Mouse (Mus musculus): ENCODE results near the gene Abhd2.

Abhd2 gene

DNA sequence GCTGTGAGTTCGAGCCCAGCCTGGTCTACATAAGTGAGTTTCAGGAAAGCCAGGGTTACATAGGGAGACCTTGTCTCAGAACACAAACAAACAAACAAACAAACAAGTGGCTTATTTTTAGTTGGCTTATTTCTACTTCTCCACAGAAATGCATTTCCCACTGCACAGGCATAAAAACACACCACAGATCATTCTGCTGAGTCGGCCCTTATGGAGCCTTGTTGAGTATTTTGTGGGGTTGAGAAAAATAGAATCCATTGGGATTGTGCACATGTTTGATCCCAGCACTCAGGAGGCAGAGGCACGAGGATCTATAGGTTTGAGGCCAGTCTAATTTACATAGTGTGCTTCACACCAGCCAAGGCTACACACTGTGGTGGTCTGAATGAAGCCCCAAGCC, 127.3 kb downstream of the Abhd2 start:
- Histone ChIP-seq H3K27me3 (ENCODE audit: control insufficient read depth, insufficient read depth, low read length, poor library complexity, severe bottlenecking) (no peaks in the 10 kb centered on the region), H3K36me3 (ENCODE audit: control insufficient read depth, insufficient read depth, low read length, poor library complexity, severe bottlenecking) (no peaks in the 10 kb centered on the region)
- no peak for DNase-seq (ENCODE audit: low read depth, low spot score)

DNA sequence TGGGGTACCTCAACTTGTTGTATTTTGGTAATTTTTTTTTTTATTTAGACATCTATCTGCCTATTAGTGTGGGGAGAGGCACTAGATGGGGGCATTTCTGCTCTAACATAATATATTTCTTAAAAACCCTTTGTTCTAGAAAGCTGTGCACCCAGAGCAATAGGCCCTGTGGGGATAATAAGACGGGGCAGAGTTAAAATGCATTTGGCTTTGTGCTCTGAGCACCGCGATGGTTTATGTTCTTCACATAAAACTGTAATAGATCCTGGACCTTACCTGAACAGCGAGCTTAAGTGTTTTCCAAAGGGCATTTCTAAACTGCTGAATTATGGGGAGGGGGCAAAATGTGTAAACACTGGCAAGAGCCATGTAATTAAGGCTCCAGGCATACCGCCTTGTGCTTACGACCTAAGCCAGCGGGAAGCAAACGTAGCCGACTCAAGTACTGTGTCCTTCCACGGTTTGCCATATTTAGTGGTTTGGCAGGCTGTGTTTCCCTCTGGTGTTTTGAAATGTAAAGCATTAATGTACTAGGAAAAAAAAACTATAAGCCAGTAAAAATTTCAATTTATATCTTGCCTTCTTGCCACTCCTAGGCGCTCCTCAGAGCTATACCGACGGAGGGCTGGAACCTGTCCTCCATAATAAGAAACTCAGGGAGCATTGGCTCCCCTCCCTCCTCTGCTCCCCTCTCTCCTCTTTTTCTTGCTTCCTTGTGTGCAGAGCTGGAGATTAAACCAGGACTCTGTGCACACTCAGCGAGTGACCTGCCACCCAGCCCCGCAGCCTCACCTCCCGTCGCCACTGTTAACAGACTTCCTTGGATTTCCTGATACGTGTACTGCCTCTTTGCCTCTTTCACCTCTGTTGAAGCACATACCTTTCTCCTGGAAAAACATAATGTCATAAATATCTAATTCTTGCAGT, 141.7 kb downstream of the Abhd2 start:
- Histone ChIP-seq H3K36me3 (ENCODE audit: control insufficient read depth, insufficient read depth, low read length, poor library complexity, severe bottlenecking) (no peaks in the 10 kb centered on the region), H3K27me3 (ENCODE audit: control insufficient read depth, insufficient read depth, low read length, poor library complexity, severe bottlenecking) (no peaks in the 10 kb centered on the region)
- DNase-seq (ENCODE audit: low read depth, low spot score), result no peak

Measured in splenic B cell, adult 2 months (primary cell).